Mouse (Mus musculus) spleen, postnatal 36 days (tissue): ENCODE measurements around the gene Tbx1.
"Not testable (repeated sequence)": the region's sequence is repeated elsewhere in the genome, so short reads cannot be mapped to it uniquely, and the experiment has no call there.

Experiments
- DNase-seq, 2 experiments: peaks; one replicate each; pipeline ENCODE4 v3.0.0; 2022; ENCODE audit warnings: low spot score in 2 of 2, mixed read lengths in 1 of 2

The Tbx1 gene

GRCm38 (mm10) chr16:18552106-18552710, 38.3 kb downstream of the Tbx1 start:
- no peak for DNase-seq

- no peak for DNase-seq
Observed at GRCm38 (mm10) chr16:18551604-18552003, 38.9 kb downstream of the Tbx1 start.

GRCm38 (mm10) chr16:18547891-18548290, 42.6 kb downstream of the Tbx1 start:
- DNase-seq: no peak

GRCm38 (mm10) chr16:18543151-18543829, 47.2 kb downstream of the Tbx1 start:
- no peak for DNase-seq

DNA sequence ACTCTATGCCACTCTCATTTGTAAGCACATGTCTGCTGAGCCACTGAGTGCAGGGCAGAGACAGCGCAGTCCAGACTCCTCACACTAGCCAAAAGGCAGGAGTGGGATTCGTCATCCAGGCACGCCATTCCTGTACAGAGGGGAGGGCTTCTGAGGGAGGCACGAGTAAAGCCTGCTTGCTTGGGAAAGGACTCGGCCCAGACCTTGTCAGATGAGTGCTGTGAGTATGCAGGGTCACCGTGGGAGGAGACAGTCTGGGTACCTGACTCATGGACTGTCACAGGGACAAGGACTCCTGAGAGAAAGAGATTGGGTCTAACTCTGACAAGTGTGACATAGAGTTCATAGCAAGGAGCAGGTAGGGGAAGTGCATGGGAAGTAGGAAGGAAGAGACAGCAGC, 51.2 kb downstream of the Tbx1 start:
- no peak for DNase-seq

- no peak for DNase-seq
Observed at GRCm38 (mm10) chr16:18537407-18537990, 53.0 kb downstream of the Tbx1 start.

DNA sequence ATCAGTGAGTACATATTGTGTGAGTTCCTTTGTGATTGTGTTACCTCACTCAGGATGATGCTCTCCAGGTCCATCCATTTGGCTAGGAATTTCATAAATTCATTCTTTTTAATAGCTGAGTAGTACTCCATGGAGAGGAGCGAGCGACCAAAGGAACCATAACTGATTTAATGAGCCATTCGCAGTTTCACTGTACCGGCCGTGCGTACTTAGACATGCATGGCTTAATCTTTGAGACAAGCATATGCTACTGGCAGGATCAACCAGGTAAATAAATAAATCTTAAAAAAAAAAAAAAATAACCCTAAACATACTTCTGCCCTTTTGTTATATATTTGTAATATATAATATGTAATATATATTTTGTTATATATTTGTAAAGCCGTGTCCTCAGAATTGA, 57.4 kb downstream of the Tbx1 start:
- not testable (repeated sequence) for DNase-seq
